Mouse (Mus musculus) neural tube, embryonic 10.5 days (tissue): ENCODE results near the gene Kcnj15.
A peak's percentile ranks its signal among the peaks of the same experiment; 100 is the strongest.

Experiments
- DNase-seq: peaks from one replicate; pipeline ENCODE4 v3.0.0-alpha.2; 2017; ENCODE audit warnings: low spot score; ENCODE audit errors: extremely low spot score

Gene Kcnj15

GRCm38 (mm10) chr16:95289375-95289774 is 32.0 kb downstream of the Kcnj15 start:
- DNase-seq = no peak

GRCm38 (mm10) chr16:95291450-95292101 is 34.2 kb downstream of the Kcnj15 start:
- no peak for DNase-seq

- no peak for DNase-seq
Observed at GRCm38 (mm10) chr16:95292843-95293505, 35.6 kb downstream of the Kcnj15 start.

GRCm38 (mm10) chr16:95297651-95298050 is 40.3 kb downstream of the Kcnj15 start:
- no peak for DNase-seq

- no peak for DNase-seq
Observed at GRCm38 (mm10) chr16:95301667-95302066, 44.3 kb downstream of the Kcnj15 start.

GRCm38 (mm10) chr16:95303676-95304075 is 46.3 kb downstream of the Kcnj15 start:
- no peak for DNase-seq

- no peak for DNase-seq
Observed at GRCm38 (mm10) chr16:95307823-95308360, 50.5 kb downstream of the Kcnj15 start.

GRCm38 (mm10) chr16:95321945-95322625 is 64.7 kb downstream of the Kcnj15 start:
- peak; percentile 38 for DNase-seq

- no peak for DNase-seq
Observed at GRCm38 (mm10) chr16:95332159-95332558, 74.8 kb downstream of the Kcnj15 start.

- peak; percentile 80 for DNase-seq
Observed at GRCm38 (mm10) chr16:95340885-95341791, 83.8 kb downstream of the Kcnj15 start.

- DNase-seq = no peak
Observed at GRCm38 (mm10) chr16:95342030-95342429, 84.7 kb downstream of the Kcnj15 start.

GRCm38 (mm10) chr16:95344961-95345360 is 87.6 kb downstream of the Kcnj15 start:
- DNase-seq = no peak

GRCm38 (mm10) chr16:95345882-95346281 is 88.5 kb downstream of the Kcnj15 start:
- DNase-seq = peak; percentile 79

GRCm38 (mm10) chr16:95347202-95347601 is 89.8 kb downstream of the Kcnj15 start:
- DNase-seq = no peak

- no peak for DNase-seq
Observed at GRCm38 (mm10) chr16:95348555-95348954, 91.2 kb downstream of the Kcnj15 start.

- no peak for DNase-seq
Observed at GRCm38 (mm10) chr16:95349344-95349743, 92.0 kb downstream of the Kcnj15 start.

- DNase-seq = no peak
Observed at GRCm38 (mm10) chr16:95349745-95350144, 92.4 kb downstream of the Kcnj15 start.
